Mouse (Mus musculus) hindbrain, embryonic 13.5 days (tissue): ENCODE results near the gene Vmn2r79. TPM values are rescaled to one million over a fixed set of nuclear protein-coding genes. Genes with fewer than 3 reads are reported as not detected.
"Not testable (repeated sequence)": the region's sequence is repeated elsewhere in the genome, so short reads cannot be mapped to it uniquely, and the experiment has no call there.

Source experiments
- ATAC-seq: fragments of 200-750 bp; cut with Nextera tagmentation; 2 replicates; pipeline ENCODE4 v1.8.0; 2017; ENCODE audit warnings: moderate TSS enrichment; ENCODE audit not compliant: low FRiP score
- H3K27ac ChIP-seq: fragments of 300-500 bp; sonication (generic); 2 replicates; pipeline ENCODE4 v1.5.1; 2015; ENCODE audit warnings: inconsistent platforms, mild to moderate bottlenecking, moderate library complexity
- H3K27me3 ChIP-seq: fragments of 300-500 bp; sonication (generic); 2 replicates; pipeline ENCODE4 v1.6.1; 2015; ENCODE audit warnings: mild to moderate bottlenecking, inconsistent platforms
- H3K36me3 ChIP-seq: fragments of 300-500 bp; sonication (generic); 2 replicates; pipeline ENCODE4 v1.6.1; 2015; ENCODE audit warnings: mild to moderate bottlenecking, inconsistent platforms
- H3K4me1 ChIP-seq: fragments of 300-500 bp; sonication (generic); replicated peaks from 2 replicates; pipeline ENCODE4 v1.6.1; 2015; ENCODE audit warnings: inconsistent platforms
- H3K4me2 ChIP-seq: fragments of 300-500 bp; sonication (generic); 2 replicates; pipeline ENCODE4 v1.6.1; 2015; ENCODE audit warnings: inconsistent platforms, mild to moderate bottlenecking, moderate library complexity
- H3K4me3 ChIP-seq: fragments of 300-500 bp; sonication (generic); 2 replicates; pipeline ENCODE4 v1.5.1; 2015; ENCODE audit warnings: mild to moderate bottlenecking, inconsistent platforms
- H3K9ac ChIP-seq: fragments of 300-500 bp; sonication (generic); 2 replicates; pipeline ENCODE4 v1.6.1; 2015; ENCODE audit warnings: mild to moderate bottlenecking, inconsistent platforms
- H3K9me3 ChIP-seq: fragments of 300-500 bp; sonication (generic); 2 replicates; pipeline ENCODE4 v1.6.1; 2016; ENCODE audit warnings: inconsistent platforms
- WGBS: fragments of 180-500 bp; shearing (Covaris S2); methylation state at CpG from one replicate; pipeline ENCODE4 v1.1.7; 2015; 5-methylcytosine and 5-hydroxymethylcytosine counted together
- polyA plus RNA-seq: library from polyadenylated mRNA; unstranded; fragments of >200 nt; fragmentation: Nextera tagmentation; extraction: Ambion mirVana; gene quantifications from 2 replicates; pipeline ENCODE4 v1.2.1, GENCODE M21; 2015

Vmn2r79 gene
- not detected in 2 replicates for polyA plus RNA-seq

GRCm38 (mm10) chr7:86995815-86996214 lies at the start of gene Vmn2r79:
Gene Vmn2r79, plus strand, starts transcription at chr7:86996115.
- not testable (repeated sequence) for H3K27me3 ChIP-seq, ATAC-seq, H3K27ac ChIP-seq, H3K36me3 ChIP-seq, H3K9me3 ChIP-seq, H3K4me3 ChIP-seq, H3K9ac ChIP-seq, H3K4me1 ChIP-seq, H3K4me2 ChIP-seq
- 85% methylated on average over 1 of the region's 1 CpGs for WGBS

GRCm38 (mm10) chr7:86994700-86995099 lies 1.2 kb upstream of the Vmn2r79 start:
- Histone ChIP-seq H3K4me3 (no peak overlapping the region), H3K36me3 (no peaks in the 10 kb centered on the region), H3K27ac (no peak overlapping the region), H3K9me3 (no peaks in the 10 kb centered on the region), H3K9ac (no peak overlapping the region), H3K27me3 (no peaks in the 10 kb centered on the region), H3K4me2 (no peak overlapping the region), H3K4me1 (no peaks in the 10 kb centered on the region)
- WGBS = 85% methylated on average over 1 of the region's 1 CpGs
- no peak for ATAC-seq

GRCm38 (mm10) chr7:87026486-87026885 lies 30.6 kb downstream of the Vmn2r79 start:
- not testable (repeated sequence) for H3K4me1 ChIP-seq, H3K27ac ChIP-seq, H3K27me3 ChIP-seq, H3K9me3 ChIP-seq, H3K9ac ChIP-seq, H3K36me3 ChIP-seq, H3K4me3 ChIP-seq, H3K4me2 ChIP-seq, ATAC-seq

- H3K9me3 ChIP-seq = no peaks in the 10 kb centered on the region
- H3K4me1 ChIP-seq = no peaks in the 10 kb centered on the region
- ATAC-seq = no peak
- H3K4me3 ChIP-seq = no peak overlapping the region
- H3K27me3 ChIP-seq = no peaks in the 10 kb centered on the region
- H3K4me2 ChIP-seq = no peak overlapping the region
- H3K9ac ChIP-seq = no peak overlapping the region
- 89% methylated on average over 4 of the region's 4 CpGs for WGBS
- no peaks in the 10 kb centered on the region for H3K36me3 ChIP-seq
- H3K27ac ChIP-seq = no peak overlapping the region
These were observed 67.7 kb downstream of the Vmn2r79 start for GRCm38 (mm10) chr7:87063576-87063975.

Other genes starting within 250 kb of the Vmn2r79 start
- gene Folh1, start 220.2 kb upstream of the Vmn2r79 start, polyA plus RNA-seq = 0.55 and 0.71 TPM in 2 replicates
- not detected in 2 replicates for gene Vmn2r77, start 201.1 kb upstream of the Vmn2r79 start, polyA plus RNA-seq
- not detected in 2 replicates for gene Vmn2r78, start 81.0 kb upstream of the Vmn2r79 start, polyA plus RNA-seq
- 2.8 and 2.9 TPM in 2 replicates for gene Nox4, start 250.0 kb downstream of the Vmn2r79 start, polyA plus RNA-seq